In the genomic region with DNA sequence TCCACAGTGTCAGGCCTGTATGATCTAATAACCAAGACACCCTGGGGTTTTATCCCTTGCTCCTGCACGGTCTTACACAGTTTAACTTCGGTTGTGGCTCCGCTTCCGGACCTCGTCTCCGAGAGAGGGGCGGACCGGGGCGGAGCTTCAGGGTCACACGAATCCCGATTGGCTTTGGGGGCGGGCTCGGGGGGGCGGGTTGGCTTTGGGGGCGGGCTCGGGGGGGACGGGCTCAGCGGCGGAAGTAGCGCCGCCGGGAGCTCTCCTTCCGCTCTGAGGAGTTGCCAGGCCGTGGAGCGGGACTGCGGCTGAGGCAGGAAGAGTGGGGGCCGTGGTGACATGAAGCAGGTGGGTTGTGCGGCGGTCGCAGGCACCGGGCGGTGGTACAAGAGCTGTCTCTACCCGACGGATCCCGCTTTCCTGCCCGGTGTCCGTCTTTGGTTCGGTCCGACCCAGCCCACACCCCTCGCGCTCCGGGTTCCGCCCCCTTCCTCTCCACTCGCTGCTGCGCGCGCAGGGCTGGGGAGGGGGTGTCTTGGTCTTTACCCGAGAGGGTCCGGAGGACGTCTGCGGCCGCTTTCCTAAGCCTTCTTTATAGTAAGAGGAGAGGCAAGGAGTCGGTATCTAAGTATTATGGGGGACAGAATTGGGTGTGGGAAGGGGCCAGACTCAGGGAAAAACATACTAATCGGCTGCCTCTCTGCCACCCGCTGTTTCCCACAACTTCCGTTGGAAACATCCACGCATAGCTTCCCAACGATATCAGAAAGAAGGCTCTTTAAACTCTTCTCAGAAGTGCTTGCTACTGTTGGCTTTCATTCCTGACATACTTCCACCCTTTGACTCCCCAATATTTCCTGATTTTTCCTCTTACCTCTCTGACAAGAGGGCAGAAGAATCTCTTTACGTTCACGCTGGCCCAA, we compare ENCODE assay signal across 1 mouse cellular context.
TF ChIP-seq lines count a peak whose summit lies in the region.

A gene (plus strand): TSS at position 208 of the 923 bp plus-strand sequence.

TF ChIP-seq in CH12.LX, 34 proteins besides CTCF, POLR2A, EP300 and RAD21:
- TF ChIP-seq RCOR1 (conservative IDR thresholded peaks at IDR 0.05; ENCODE audit: low read depth, low read length) (no peak), KAT2A (IDR thresholded peaks at IDR 0.05; ENCODE audit: insufficient replicate concordance, low read length) (peak; percentile 77; the same call in 1 of the 2 replicates), ZC3H11A (IDR thresholded peaks at IDR 0.05; ENCODE audit: low read depth, low read length) (no peak), NELFE (IDR thresholded peaks at IDR 0.05; ENCODE audit: low read depth, low read length) (peak; percentile 92), MYC (IDR thresholded peaks at IDR 0.05; ENCODE audit: low read depth, low read length) (no peak), PAX5 (IDR thresholded peaks at IDR 0.05; ENCODE audit: low read length) (no peak), ELF1 (IDR thresholded peaks at IDR 0.05; ENCODE audit: low read depth, low read length) (peak; percentile 78), MAZ (IDR thresholded peaks at IDR 0.05; ENCODE audit: low read depth, low read length) (peak; percentile 91), SMC3 (IDR thresholded peaks at IDR 0.05; ENCODE audit: low read depth, low read length) (no peak), SIN3A (IDR thresholded peaks at IDR 0.05; ENCODE audit: low read length) (peak; percentile 93), IRF4 (IDR thresholded peaks at IDR 0.05; ENCODE audit: low read depth, low read length) (peak; percentile 51; the same call in 1 of the 2 replicates), ZKSCAN1 (IDR thresholded peaks at IDR 0.05; ENCODE audit: borderline replicate concordance, low read depth, low read length) (no peak), NRF1 (IDR thresholded peaks at IDR 0.05; ENCODE audit: low read depth, low read length) (peak; percentile 83), CHD2 (IDR thresholded peaks at IDR 0.05; ENCODE audit: low read length) (peak; percentile 26; the same call in 1 of the 2 replicates), MXI1 (IDR thresholded peaks at IDR 0.05; ENCODE audit: low read depth, low read length) (peak; percentile 82; the same call in 1 of the 2 replicates), ZNF384 (IDR thresholded peaks at IDR 0.05; ENCODE audit: low read depth, low read length) (no peak), JUND (conservative IDR thresholded peaks at IDR 0.05; ENCODE audit: low read depth, low read length) (no peak), MAX (IDR thresholded peaks at IDR 0.05; ENCODE audit: low read length) (peak; percentile 64), E2F4 (IDR thresholded peaks at IDR 0.05; ENCODE audit: insufficient replicate concordance, low read depth, low read length) (no peak), TBP (conservative IDR thresholded peaks at IDR 0.05; ENCODE audit: low read depth, low read length) (peak; percentile 93), HCFC1 (IDR thresholded peaks at IDR 0.05; ENCODE audit: low read depth, low read length) (peak; percentile 91), CHD1 (IDR thresholded peaks at IDR 0.05; ENCODE audit: low read depth, low read length) (peak; percentile 66; the same call in 1 of the 2 replicates), POLR2AphosphoS2 (IDR thresholded peaks at IDR 0.05; ENCODE audit: low read depth, low read length) (peak; percentile 83; the same call in 1 of the 2 replicates), TCF12 (IDR thresholded peaks at IDR 0.05; ENCODE audit: low read depth, low read length) (peak; percentile 40; the same call in 1 of the 2 replicates), UBTF (IDR thresholded peaks at IDR 0.05; ENCODE audit: low read depth, low read length) (no peak), GABPA (IDR thresholded peaks at IDR 0.05; ENCODE audit: insufficient replicate concordance, low read depth, low read length) (no peak; the same call in 1 of the 2 replicates), BHLHE40 (IDR thresholded peaks at IDR 0.05; ENCODE audit: low read depth, low read length) (peak; percentile 13; the same call in 1 of the 2 replicates), JUN (IDR thresholded peaks at IDR 0.05; ENCODE audit: insufficient read depth, low read depth, low read length) (peak; percentile 9; the same call in 1 of the 2 replicates), USF1 (IDR thresholded peaks at IDR 0.05; ENCODE audit: low read depth, low read length) (no peak), MEF2A (IDR thresholded peaks at IDR 0.05; ENCODE audit: borderline replicate concordance, low read depth, low read length) (peak; percentile 67), USF2 (conservative IDR thresholded peaks at IDR 0.05; ENCODE audit: low read depth, low read length) (no peak), MAFK (IDR thresholded peaks at IDR 0.05; ENCODE audit: insufficient replicate concordance, low read length) (no peak), ETS1 (conservative IDR thresholded peaks at IDR 0.05; ENCODE audit: low read depth, low read length) (no peak), ZMIZ1 (IDR thresholded peaks at IDR 0.05; ENCODE audit: low read depth, low read length) (peak; percentile 20)
